Mouse (Mus musculus) 3T3-L1 (cell line): Measurements from ENCODE around the gene Slco4a1.

Experiments used
- DNase-seq: peaks from one replicate; pipeline ENCODE4 v3.0.0-alpha.2; 2015; ENCODE audit warnings: low read depth, low spot score

Gene Slco4a1

DNA sequence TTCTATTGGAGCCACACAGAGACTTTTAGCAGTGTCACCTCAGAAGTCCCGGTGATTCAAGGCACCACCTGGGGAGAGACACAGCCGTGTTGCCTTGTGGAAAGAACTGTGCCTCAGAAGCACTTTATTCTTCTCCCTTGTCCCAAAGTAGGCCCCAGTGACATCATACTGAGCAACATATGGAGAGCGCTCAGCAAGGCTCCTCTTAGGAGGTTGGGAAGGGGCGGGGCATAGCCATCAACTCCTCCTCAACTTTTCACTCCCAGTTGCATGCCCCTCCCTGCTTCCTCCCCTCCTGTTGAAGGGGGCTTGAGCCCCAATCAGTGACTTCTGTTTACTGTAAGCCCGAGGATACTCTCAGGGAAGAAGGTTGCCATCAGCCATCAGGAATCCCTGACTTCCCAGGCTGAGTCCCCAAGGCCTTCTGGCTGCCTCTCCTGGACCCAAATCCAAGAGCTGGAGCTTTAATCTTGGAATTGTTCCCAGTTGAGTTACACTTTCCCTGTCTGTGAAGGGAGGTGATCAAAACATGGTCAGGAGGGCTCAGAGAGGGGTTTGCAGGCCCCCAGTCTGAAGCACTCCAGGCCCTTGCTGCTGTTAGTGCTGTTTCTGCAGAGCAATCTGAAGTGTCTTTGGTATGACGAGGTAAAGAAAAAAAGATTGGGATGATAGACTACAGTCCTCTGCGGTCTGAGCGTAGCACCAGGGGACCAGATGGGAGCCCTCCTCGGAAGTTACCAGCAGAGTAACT is 45.3 kb downstream of the Slco4a1 start:
- DNase-seq, result peak; percentile 29

DNA sequence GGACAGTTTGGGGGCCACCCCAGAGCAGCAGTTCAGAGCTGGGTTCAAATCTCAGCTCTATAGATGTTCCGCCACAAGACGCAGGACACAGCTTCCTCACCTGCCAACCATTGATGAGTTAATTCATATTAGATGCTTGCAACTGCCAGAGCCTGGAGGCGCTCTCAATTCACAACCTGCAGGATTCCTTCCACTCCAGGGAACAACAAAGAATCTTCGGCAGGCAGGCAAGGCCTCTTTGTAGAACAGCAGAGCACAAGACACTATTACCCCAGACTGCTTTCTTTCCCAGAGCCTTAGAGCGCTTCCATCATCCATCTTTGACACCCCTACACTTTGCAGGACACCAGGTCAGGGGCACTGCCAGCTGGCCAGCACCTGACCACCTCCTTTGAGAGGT is 50.2 kb downstream of the Slco4a1 start:
- DNase-seq, result no peak

DNA sequence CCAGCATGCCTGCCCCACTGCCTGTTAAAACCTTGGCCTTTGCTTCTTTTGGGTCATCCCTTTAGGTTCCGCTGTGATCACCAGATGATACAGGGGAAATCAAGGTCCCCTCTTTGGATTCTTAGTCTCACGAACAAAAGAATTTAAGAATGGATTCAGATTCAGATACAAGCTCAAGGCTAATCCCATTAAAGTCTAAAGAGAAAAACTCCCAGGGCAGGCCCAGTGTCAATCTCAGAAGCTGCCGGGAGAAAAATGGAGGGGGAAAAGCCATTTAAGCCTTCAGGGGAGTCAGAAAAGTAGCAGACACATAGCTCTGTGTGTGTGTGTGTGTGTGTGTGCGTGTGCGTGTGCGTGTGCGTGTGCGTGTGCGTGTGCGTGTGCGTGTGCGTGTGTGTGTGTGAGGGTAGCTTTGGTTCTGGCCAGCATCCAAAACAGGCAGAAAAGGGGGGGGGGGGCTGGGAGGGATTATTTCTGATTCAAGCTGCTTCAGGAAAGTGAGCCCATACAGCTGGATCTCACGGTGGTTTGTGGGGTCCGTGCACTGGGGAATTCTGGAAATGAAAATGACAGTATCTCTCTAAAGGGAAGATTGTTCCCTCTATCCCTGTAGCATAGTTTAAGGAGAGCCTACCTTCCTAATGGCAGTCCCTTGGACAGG is 52.5 kb downstream of the Slco4a1 start:
- DNase-seq, result no peak

DNA sequence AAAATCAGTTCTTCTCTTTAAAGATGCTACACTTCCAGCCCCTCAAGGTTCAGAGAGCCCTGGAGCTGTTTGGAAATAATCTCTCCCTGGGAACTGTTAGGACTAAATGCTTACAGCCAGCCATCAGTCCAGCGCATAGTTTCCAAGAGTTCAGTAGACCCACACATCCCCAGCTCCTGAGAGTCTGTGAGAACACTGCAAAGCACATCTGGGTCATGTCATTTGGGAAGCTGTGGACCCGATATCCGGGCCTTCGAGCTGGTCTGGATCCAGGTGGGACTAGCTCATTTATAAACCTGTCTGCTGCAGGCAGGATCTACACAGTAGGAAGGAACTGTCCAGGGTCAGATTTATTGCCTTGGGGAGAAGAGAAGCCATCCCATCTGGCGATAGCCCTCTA is 54.8 kb downstream of the Slco4a1 start:
- no peak for DNase-seq

DNA sequence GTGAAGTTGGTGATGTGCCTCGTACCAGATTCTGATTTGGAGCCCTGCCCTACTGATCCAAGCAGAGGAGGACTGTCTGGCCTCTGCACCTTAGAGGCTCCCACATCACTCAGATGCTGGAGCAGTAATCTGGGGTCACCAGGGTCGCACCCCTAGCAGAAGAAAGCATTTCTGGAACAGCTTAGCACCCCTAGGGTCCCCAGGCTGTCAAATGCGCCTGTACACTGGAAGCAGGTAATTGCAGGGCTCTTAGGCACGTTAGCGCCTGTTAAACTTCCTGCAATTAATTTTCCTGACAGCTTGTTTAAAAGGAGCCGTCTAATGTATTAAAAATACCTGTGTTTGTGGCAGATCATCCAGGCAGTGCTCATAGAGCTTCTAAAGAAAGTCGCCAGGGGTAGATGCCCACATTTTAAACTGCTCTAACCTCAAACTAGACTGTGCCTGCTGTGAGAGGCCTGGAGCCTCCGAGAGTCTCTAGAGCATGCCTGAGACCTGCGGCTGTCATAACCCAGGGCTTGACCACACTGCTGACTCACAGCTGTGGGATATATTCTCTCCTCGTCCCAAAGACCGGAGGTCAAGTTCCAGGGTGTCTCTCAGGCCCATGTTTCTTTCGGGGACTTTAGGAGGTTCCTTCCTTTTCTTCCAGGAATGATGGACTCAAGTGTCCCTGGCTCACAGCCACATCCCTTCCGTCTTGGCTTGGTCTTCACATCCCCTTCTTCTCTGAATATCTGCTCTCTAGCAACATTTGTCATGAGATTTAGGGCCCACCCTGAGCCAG is 56.0 kb downstream of the Slco4a1 start:
- peak; percentile 69 for DNase-seq

DNA sequence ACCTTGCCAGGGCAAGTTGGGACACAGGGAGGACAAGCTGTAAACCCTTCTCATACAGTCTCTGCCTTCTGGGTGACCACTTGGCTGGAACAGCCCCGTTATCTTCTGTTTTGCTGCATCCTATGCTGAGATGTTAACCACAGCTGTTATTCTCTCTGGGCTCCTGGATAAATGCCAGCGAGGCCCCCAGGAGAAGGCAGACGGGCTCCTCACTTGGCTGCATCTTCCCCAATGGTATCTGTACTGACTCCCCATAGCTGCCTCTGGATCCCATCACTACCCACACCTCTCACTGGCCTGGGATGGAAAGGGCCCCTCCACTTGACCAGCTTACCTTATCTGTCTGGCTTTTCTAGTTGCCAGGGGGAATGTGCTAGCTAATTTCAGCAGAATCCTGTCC is 57.0 kb downstream of the Slco4a1 start:
- no peak for DNase-seq

DNA sequence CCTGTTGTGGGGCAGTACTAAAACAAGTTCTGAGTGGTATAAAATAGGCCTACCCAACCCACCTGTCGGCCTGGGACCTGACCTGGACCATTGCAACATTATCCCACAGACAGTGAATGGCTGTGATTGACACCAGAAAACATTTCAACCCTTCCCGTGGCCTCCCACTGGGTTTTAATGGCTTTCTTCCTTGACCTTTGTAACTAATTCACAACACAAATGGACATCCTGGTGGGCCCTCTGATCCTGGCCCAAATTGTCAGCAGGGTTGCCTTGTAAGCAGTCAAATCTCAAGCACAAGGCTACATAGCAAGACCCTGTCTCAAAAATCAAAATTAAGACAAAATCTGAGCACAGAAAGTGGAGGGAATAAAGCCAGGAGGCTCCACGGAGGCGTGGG is 57.8 kb downstream of the Slco4a1 start:
- no peak for DNase-seq

DNA sequence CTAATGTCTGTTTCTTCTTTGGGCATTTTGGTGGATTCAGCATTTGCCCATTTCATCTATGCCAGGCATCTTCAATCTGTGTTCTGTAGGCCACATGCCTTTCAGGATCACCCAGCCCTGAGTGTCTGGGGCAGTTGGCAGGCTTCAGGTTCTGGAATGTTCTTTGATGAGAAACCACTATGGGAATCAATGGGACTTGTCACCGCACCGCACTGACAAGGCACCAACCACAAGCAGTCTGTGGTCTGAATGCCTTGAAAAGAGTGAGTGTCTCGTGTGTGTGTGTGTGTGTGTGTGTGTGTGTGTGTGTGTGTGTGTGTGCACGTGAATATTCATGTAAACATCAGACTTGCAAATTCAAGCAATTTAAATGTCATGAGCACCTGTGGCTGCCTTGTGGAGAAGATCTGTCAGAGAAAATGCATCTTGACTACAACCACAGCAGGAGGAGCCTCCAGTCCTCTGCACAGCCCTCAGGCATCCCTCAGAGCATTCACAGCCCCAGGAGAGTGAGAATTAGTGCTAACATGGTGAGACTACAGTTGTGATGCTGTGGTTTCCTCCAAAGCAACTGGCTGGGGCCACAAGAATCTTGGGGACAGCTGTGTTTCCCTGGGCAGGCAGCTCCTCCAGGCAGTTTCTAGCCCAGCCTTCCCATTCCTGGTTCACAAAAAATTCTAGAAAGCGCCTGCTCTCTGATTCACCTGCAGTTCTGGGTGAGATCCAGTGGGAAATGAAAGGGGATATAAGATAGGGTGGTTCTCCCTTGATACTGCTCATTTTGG is 65.6 kb downstream of the Slco4a1 start:
- peak; percentile 25 for DNase-seq

DNA sequence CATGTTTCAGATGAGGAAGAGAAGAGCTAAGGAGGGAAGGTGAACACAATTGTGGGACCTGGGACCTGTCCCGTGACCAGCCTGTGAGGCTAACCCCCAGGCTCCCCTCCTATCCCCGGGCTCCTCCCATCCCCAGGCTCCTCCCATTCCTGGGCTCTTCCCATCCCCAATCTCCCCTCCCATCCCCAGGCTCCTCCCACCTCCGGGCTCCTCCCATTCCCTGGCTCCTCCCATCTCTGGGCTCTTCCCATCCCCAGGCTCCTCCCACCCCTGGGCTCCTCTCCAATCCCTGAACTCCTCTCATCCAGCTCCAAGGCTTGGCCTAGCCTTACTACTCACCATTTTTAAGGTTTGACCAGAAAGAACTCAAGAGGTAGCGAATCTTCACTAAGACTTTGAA is 66.8 kb downstream of the Slco4a1 start:
- DNase-seq, result no peak
